Mouse (Mus musculus) midbrain, embryonic 11.5 days (tissue): ENCODE results near the gene Pla2g4e. TPM values are rescaled to one million over a fixed set of nuclear protein-coding genes. Genes with fewer than 3 reads are reported as not detected.

Source experiments
- ATAC-seq: fragments of 200-750 bp; cut with Nextera tagmentation; 2 replicates; pipeline ENCODE4 v1.8.0; 2017; ENCODE audit warnings: moderate TSS enrichment, moderate library complexity; ENCODE audit not compliant: low FRiP score
- DNase-seq: peaks from one replicate; pipeline ENCODE4 v3.0.0; 2015; ENCODE audit warnings: low spot score; ENCODE audit errors: missing footprints
- H3K27ac ChIP-seq: fragments of 300-500 bp; sonication (generic); 2 replicates; pipeline ENCODE4 v1.5.1; 2014; ENCODE audit warnings: low read depth, low read length
- H3K27me3 ChIP-seq: fragments of 300-500 bp; sonication (generic); 2 replicates; pipeline ENCODE4 v1.6.1; 2014; ENCODE audit warnings: mild to moderate bottlenecking, low read length, moderate library complexity, mixed read lengths; ENCODE audit not compliant: control insufficient read depth, insufficient read depth
- H3K36me3 ChIP-seq: fragments of 300-500 bp; sonication (generic); 2 replicates; pipeline ENCODE4 v1.6.1; 2014; ENCODE audit warnings: mild to moderate bottlenecking, low read length, moderate library complexity, mixed read lengths; ENCODE audit not compliant: control insufficient read depth, insufficient read depth
- H3K4me1 ChIP-seq: fragments of 300-500 bp; sonication (generic); 2 replicates; pipeline ENCODE4 v1.6.1; 2014; ENCODE audit warnings: low read length; ENCODE audit not compliant: control insufficient read depth, insufficient read depth
- H3K4me2 ChIP-seq: fragments of 300-500 bp; sonication (generic); 2 replicates; pipeline ENCODE4 v1.6.1; 2014; ENCODE audit warnings: mild to moderate bottlenecking, moderate library complexity
- H3K4me3 ChIP-seq: fragments of 300-500 bp; sonication (generic); 2 replicates; pipeline ENCODE4 v1.5.1; 2014; ENCODE audit warnings: low read depth, low read length
- H3K9ac ChIP-seq: fragments of 300-500 bp; sonication (generic); 2 replicates; pipeline ENCODE4 v1.6.1; 2014; ENCODE audit warnings: low read length
- H3K9me3 ChIP-seq: fragments of 300-500 bp; sonication (generic); 2 replicates; pipeline ENCODE4 v1.6.1; 2016; ENCODE audit warnings: low read length; ENCODE audit not compliant: control insufficient read depth
- WGBS: fragments of 180-500 bp; shearing (Covaris S2); extraction: QIAGEN DNeasy Blood & Tissue Kit; methylation state at CpG from one replicate; pipeline ENCODE4 v1.1.7; 2014; 5-methylcytosine and 5-hydroxymethylcytosine counted together
- polyA plus RNA-seq: library from polyadenylated mRNA; unstranded; fragments of >200 nt; fragmentation: Nextera tagmentation; extraction: Ambion mirVana; gene quantifications from 2 replicates; pipeline ENCODE4 v1.2.1, GENCODE M21; 2014

Pla2g4e gene
- polyA plus RNA-seq, 1 experiment from 2014 or later = 0.04 TPM

GRCm38 (mm10) chr2:120173718-120174117, 71.4 kb downstream of the Pla2g4e start:
- Histone ChIP-seq H3K27ac (no peak overlapping the region), H3K4me2 (no peak overlapping the region), H3K4me3 (no peak overlapping the region), H3K9me3 (no peaks in the 10 kb centered on the region), H3K9ac (no peak overlapping the region), H3K27me3 (no peaks in the 10 kb centered on the region), H3K4me1 (no peaks in the 10 kb centered on the region), H3K36me3 (no peaks in the 10 kb centered on the region)
- ATAC-seq (no peak), DNase-seq (peak; percentile 88)
- WGBS = 25% methylated on average over 10 of the region's 10 CpGs

- Histone ChIP-seq H3K27me3 (no peaks in the 10 kb centered on the region), H3K4me2 (no peak overlapping the region), H3K9me3 (no peaks in the 10 kb centered on the region), H3K9ac (no peak overlapping the region), H3K27ac (no peak overlapping the region), H3K36me3 (no peaks in the 10 kb centered on the region), H3K4me3 (no peak overlapping the region), H3K4me1 (no peaks in the 10 kb centered on the region)
- WGBS = 90% methylated on average over 7 of the region's 7 CpGs
- ATAC-seq = no peak
- no peak for DNase-seq
Measured at GRCm38 (mm10) chr2:120171362-120171761, 73.8 kb downstream of the Pla2g4e start.

DNA sequence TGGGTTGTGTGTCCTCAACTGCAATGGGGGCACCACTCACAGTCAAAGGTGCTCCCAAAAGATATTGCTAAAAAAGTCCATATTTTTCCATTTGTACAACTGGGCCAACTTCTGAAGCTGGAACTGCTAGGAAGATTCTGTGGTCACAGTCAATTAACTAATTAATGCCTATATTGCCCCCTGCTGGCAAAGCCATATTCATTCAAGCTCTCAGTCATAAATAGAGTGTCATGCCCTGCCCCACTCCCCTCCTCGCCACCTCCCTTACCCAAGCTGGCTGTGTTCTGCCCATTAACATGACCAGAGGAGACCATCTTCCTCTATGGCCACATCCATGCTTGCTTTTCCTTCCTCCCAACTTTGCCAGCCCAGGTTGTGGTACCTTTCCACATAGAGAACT, 74.4 kb downstream of the Pla2g4e start:
- Histone ChIP-seq H3K27ac (no peak overlapping the region), H3K27me3 (no peaks in the 10 kb centered on the region), H3K9ac (no peak overlapping the region), H3K4me3 (no peak overlapping the region), H3K9me3 (no peaks in the 10 kb centered on the region), H3K36me3 (no peaks in the 10 kb centered on the region), H3K4me1 (no peaks in the 10 kb centered on the region), H3K4me2 (no peak overlapping the region)
- 72% methylated on average over 1 of the region's 1 CpGs for WGBS
- DNase-seq (no peak), ATAC-seq (no peak)

- Histone ChIP-seq H3K4me2 (no peak overlapping the region), H3K9ac (no peak overlapping the region), H3K27ac (no peak overlapping the region), H3K4me1 (no peaks in the 10 kb centered on the region), H3K9me3 (no peaks in the 10 kb centered on the region), H3K4me3 (no peak overlapping the region), H3K27me3 (no peaks in the 10 kb centered on the region), H3K36me3 (no peaks in the 10 kb centered on the region)
- no peak for ATAC-seq
- DNase-seq = no peak
- WGBS = 84% methylated on average over 3 of the region's 3 CpGs
Measured at GRCm38 (mm10) chr2:120169382-120169781, 75.8 kb downstream of the Pla2g4e start.

- H3K36me3 ChIP-seq = no peaks in the 10 kb centered on the region
- H3K9me3 ChIP-seq = no peaks in the 10 kb centered on the region
- H3K4me2 ChIP-seq = no peak overlapping the region
- no peak for ATAC-seq
- H3K27ac ChIP-seq = no peak overlapping the region
- no peaks in the 10 kb centered on the region for H3K27me3 ChIP-seq
- no peak overlapping the region for H3K9ac ChIP-seq
- WGBS = 89% methylated on average over 8 of the region's 8 CpGs
- no peak for DNase-seq
- no peaks in the 10 kb centered on the region for H3K4me1 ChIP-seq
- no peak overlapping the region for H3K4me3 ChIP-seq
Measured at GRCm38 (mm10) chr2:120167763-120168162, 77.4 kb downstream of the Pla2g4e start.

- Histone ChIP-seq H3K9me3 (no peaks in the 10 kb centered on the region), H3K4me2 (no peak overlapping the region), H3K27me3 (no peaks in the 10 kb centered on the region), H3K27ac (no peak overlapping the region), H3K9ac (no peak overlapping the region), H3K4me3 (no peak overlapping the region), H3K4me1 (no peaks in the 10 kb centered on the region), H3K36me3 (no peaks in the 10 kb centered on the region)
- 81% methylated on average over 10 of the region's 10 CpGs for WGBS
- ATAC-seq (no peak), DNase-seq (no peak)
Measured at GRCm38 (mm10) chr2:120165474-120165873, 79.7 kb downstream of the Pla2g4e start.

GRCm38 (mm10) chr2:120159434-120159833, 85.7 kb downstream of the Pla2g4e start:
- peaks cover 3% of the 10 kb centered on the region; the same call in 1 of the 2 replicates for H3K4me1 ChIP-seq
- H3K9ac ChIP-seq = no peak overlapping the region
- ATAC-seq (no peak), DNase-seq (peak; percentile 51)
- H3K36me3 ChIP-seq = no peaks in the 10 kb centered on the region
- 86% methylated on average over 2 of the region's 2 CpGs for WGBS
- H3K27me3 ChIP-seq = no peaks in the 10 kb centered on the region
- H3K9me3 ChIP-seq = no peaks in the 10 kb centered on the region
- H3K4me3 ChIP-seq = no peak overlapping the region
- H3K27ac ChIP-seq = no peak overlapping the region
- no peak overlapping the region for H3K4me2 ChIP-seq

- ATAC-seq (no peak), DNase-seq (peak; percentile 65)
- no peaks in the 10 kb centered on the region for H3K9me3 ChIP-seq
- H3K4me2 ChIP-seq = no peak overlapping the region
- no peak overlapping the region for H3K9ac ChIP-seq
- H3K4me1 ChIP-seq = peaks cover 4% of the 10 kb centered on the region; the same call in 1 of the 2 replicates
- H3K27me3 ChIP-seq = no peaks in the 10 kb centered on the region
- H3K36me3 ChIP-seq = no peaks in the 10 kb centered on the region
- 27% methylated on average over 1 of the region's 1 CpGs for WGBS
- H3K4me3 ChIP-seq = no peak overlapping the region
- no peak overlapping the region for H3K27ac ChIP-seq
Measured at GRCm38 (mm10) chr2:120158846-120159245, 86.3 kb downstream of the Pla2g4e start.

GRCm38 (mm10) chr2:120158016-120158415, 87.1 kb downstream of the Pla2g4e start:
- Histone ChIP-seq H3K9me3 (no peaks in the 10 kb centered on the region), H3K27me3 (no peaks in the 10 kb centered on the region), H3K36me3 (no peaks in the 10 kb centered on the region), H3K4me2 (no peak overlapping the region), H3K9ac (no peak overlapping the region), H3K27ac (no peak overlapping the region), H3K4me3 (no peak overlapping the region), H3K4me1 (peaks cover 6% of the 10 kb centered on the region; the same call in 1 of the 2 replicates)
- DNase-seq = peak; percentile 81
- ATAC-seq = no peak
- 52% methylated on average over 5 of the region's 5 CpGs for WGBS

GRCm38 (mm10) chr2:120157606-120158005, 87.5 kb downstream of the Pla2g4e start:
- Histone ChIP-seq H3K36me3 (no peaks in the 10 kb centered on the region), H3K4me3 (no peak overlapping the region), H3K9ac (no peak overlapping the region), H3K9me3 (no peaks in the 10 kb centered on the region), H3K4me1 (peaks cover 6% of the 10 kb centered on the region; the same call in 1 of the 2 replicates), H3K27ac (no peak overlapping the region), H3K27me3 (no peaks in the 10 kb centered on the region), H3K4me2 (no peak overlapping the region)
- ATAC-seq (no peak), DNase-seq (peak; percentile 17)
- 74% methylated on average over 2 of the region's 2 CpGs for WGBS
